Mouse (Mus musculus): ENCODE results near the gene Gypa. TPM values are rescaled to one million over a fixed set of nuclear protein-coding genes. Genes with fewer than 3 reads are reported as not detected.

The Gypa gene
- total RNA-seq (2021) (not detected), polyA plus RNA-seq (2012; rRNA removed) (not detected in 2 replicates)
- long read RNA-seq, result 0 reads

DNA sequence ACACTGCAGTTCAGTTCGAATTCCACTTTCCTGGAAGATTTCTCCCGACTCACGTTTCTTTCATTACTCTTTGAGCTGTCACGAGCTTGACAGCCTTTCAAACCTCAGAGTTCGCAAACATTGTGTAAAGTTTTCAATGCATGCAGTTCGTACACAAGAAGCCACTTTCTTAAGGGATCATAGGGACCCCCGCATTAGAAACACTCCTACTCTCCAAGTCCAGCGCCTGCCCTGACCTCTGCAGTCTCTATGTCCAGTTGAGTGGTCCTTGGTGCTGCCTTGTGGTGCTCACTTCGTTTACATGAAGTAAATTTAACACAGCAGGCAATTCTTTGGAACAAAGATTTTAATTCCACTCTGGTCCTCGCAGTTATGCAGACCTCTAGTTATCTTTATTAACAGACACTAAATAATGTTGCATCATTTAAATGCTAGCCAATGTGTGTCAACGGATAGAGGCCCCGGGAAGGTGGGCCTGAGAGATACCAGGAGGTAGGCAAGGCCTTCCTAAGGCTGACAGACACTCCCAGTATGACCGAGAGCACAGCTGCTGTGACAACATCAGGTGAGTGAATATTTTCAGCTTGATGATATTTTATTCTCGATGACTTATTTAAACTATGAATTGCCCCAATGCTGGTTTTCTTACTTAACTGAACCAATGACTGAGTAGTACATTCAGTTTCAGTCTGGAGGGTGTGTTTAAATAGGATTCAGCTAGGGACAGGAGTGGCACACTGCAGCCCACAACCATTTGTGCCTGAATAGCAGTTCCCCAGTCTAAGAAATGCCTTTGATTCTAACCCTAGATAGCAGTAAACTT lies at the start of gene Gypa:
TSS of gene Gypa (plus strand) at position 259 of the 823 bp plus-strand sequence.
- DNase-seq, result no peak

DNA sequence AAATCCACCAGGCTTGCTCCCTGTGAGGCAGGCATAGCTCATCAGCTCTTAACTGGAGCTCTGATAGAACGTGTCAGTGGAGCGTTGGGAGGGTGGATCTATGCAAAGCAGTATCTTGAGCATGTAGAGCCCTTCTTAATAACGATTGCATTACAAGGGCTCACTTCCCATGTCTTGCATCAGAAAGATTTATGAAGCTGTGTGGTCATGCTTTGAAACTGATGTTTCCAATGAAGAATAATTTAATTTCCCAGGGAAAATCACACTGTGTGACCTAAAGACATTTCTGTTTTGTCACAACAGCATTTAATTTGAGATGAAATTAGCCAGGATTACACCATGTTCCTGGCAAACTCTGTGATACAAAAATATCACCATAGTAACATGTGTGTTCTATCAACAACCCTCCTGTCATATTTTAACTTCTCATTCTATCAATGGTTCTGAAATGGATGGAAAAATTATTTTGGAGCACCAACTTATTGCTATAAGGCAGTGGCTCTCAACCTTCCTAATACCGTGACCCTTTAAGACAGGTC lies 49.0 kb upstream of the Gypa start:
- peak; percentile 11 for DNase-seq

DNA sequence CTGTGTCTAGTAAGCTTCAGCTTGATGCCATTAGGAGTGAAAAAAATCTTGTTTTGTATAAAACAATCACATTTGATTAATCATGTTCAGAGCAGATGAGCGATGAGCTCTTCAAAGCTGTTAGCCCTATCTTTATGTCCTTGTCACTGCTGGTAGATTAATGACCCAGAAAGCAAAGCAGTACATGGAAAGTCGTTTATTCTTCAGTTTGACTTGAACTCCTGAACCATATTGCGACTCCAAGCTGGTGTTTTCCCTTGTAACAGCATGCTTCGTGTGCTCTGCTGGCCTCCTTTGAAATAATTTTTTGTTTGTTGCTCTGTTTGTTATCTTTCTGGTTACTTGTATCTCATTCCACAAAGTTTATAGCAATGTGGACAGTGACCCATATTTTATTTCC lies 46.4 kb upstream of the Gypa start:
- DNase-seq, result no peak

DNA sequence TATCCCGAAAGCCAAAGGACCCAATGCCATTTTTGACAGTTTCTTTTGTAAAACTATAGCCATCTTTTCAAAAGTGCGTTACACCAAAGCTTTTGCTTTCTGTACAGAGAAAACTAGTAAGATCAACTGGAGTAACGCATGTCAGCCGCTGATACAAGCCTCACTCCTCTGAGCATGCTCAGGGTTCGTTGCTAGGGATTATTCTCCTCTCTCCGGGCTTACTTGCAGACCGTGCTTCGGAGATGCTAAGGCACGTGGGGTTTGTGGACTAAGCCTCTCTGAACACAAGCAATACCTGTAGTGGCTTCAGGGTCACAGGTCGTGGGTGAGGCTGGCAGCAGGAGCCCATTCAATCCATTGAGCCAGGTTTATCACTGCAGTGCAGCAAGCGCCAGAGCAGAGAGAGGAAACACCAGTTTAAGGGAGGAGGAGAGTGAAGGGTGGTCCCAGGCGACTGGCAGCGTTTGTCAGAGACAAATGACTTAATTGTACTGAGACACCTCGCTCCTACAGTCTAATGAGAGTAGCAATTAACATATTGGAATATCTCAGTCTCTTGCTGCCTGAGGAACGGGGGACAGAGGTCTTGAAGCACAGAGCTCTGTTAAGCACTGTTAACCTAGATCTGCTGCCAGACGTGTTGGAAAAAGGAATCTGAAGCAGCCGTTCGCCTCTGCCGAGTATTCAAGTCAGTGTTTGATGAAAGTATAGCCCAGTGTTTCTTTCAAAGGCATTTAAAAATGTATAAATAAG lies 41.5 kb upstream of the Gypa start:
- DNase-seq, result no peak

DNA sequence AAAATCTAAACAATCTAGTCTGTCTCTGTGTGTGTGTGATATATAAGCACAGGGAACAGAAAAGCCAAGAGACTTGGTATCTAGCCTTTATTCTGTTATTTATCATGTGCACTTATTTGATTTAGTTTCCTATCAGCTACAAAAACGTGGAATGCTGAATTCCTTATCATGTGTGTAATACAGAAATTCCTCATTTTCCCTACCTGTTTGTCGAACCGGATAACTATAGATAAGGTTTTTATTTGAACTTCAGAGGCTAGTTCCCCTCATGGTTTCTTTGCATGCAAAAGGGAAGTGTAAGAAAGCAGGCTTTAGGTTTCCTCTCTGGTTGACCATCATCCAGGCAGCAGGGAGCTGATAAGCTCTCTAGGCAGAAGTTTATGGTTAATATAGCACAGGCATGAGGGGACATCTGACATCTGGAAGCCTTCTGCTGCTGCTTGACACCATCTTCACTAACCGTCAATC lies 30.1 kb upstream of the Gypa start:
- DNase-seq, result no peak

DNA sequence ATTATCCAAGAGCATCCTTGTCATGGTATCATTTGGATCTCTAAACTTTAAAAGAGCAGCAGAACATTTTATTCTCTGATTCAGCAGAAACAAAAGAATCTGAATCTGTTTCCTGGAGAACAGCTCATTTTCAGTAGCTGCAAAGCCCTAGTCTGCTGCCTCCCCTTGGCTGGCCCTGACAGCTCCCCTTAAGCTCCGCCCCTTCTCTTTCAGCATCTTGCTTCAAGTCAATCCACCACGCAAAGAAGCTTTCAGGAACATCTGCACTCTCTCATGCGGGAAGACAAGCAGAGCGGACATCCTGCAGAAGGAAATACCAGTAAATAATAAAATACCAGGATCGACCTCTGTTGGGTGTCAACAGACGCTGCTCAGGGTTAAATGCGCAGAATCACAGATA lies 18.6 kb upstream of the Gypa start:
- DNase-seq, result no peak

DNA sequence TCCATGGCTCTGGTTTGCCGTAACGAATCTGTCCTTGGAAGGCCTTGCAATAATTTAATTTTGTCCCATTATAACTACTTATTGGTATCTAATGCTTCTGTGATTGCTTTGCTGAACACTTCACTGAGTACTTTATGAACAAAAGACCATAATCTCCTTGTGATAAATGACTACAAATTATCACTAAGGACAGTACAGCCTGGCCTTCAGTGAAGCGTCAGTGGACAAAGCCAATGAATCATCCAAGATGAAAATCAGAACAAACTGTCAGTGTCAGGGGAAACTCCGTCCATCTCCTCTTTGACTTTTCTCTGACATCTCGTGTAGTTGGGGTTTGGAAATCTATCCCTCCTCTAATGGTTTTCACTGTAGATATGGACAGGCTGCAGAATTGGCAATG lies 15.4 kb upstream of the Gypa start:
- DNase-seq, result peak; percentile 50

DNA sequence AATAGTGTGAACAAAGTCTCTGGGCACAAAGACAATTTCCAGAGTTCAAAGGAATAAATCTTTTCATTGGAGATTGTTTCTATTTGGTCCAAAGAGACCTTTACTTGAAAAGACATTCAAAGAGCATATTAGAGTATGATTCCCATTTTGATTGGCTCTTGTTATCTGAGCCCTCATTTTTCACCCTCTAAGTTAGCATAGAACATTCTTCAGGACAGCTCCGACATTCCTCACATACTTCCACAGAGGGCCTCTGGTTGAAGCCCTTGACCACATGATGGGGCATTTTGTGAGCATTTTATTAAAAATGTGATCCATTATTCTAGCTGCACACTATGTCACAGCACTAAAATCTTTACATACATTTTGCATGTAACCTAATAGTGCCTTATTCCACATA lies 14.5 kb upstream of the Gypa start:
- DNase-seq, result no peak

DNA sequence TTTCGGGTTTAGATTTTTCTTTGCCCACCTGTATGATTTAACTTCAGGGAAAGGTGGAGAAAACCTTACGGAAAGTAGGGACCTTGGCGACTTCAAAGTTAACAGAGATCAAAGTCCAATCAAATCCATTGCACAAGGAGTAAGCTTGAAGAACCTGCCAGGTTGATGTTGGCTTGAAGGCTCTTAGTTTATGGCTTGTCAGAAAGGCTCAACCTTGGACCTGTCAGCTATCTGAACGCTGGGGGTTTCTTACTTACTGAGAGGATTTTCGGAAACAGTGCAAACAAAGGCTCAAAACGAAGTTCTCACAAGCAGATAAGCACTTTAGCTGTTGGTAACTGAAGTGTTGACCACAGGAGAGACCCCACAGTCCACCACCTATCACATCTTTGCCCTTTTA lies 11.4 kb upstream of the Gypa start:
- no peak for DNase-seq

DNA sequence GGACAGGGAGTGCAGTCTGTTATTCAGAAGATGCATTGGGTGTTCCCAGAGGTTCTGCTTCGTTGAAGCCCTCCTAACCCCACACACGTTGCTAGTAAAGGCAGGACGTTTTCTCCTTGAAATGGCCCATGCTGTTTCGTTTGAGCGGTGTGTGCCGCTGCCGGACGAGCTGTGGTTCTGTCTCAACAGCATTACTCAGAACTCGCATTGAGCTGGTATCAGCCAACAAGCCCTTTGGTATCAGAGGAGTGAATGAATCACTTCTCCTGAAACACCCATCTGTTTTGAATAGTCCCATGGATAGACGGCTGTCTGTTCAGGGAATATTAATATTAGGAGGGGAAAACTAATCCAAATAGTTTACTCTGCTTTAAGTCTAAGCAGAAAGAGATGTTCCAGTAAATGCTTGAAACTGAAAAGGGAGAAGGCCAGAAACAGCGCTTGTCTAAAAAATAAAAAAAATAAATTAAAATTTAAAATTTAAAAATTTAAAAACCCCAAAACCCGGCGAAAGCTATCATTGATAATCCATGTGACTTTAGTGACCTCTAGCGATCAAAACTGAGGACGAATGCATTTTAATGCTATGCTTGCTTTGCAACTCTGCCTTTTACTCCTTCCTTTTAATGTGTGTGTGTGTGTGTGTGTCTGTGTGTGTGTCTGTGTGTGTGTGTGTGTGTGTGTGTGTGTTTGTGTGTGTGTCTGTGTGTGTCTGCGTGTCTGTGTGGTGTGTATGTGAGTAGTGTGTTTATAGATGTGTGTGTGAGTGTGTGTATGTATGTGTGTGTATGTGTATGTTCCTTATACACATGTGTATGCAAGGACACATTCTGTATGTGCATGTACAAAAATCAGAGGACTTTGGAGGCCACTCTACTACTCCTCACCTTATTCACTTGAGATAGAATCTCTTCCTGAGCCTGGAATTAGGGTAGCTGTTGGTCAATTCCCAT lies 10.5 kb upstream of the Gypa start:
- DNase-seq, result peak; percentile 45

DNA sequence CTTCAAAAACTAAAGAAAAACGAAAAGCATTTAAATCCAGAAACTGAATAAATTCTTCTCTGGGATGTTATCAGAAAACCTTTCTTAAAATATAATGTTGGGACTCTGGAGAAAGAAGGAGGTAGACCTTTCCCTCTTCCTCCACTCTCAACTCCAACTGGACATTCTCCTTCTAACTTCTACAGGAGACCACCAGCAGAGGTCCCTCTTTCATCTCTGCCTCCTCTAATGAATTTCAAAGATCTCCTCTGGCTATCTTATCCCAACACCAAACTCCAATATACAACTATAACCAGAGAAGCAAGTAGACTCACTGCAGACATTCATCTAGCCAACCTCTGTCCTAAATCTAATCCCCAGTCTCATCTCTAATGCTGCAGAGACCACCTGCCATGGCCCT lies 2.0 kb upstream of the Gypa start:
- no peak for DNase-seq

DNA sequence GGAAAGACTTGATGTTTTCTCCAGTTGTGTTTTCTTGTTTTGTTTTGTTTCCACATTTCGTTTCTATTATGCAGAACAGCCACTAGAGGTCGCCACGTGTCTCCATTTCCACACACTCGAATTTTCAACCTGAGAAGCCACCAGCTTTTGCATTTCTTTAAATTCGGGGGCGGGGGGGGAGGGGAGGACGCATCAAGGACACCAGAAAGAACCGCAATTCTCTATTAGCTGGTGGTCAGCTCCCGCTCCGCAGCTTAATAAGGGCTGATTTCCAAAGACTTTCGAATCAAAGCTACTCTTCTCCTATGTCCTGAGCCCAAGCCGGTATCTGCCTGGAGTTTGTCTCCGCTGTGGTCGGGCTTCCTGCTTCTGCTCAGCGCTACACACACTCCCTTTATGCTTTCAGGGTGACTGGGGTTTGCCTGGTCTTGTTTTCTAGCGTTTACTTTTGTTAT lies 567 bp upstream of the Gypa start:
- peak; percentile 65 for DNase-seq

DNA sequence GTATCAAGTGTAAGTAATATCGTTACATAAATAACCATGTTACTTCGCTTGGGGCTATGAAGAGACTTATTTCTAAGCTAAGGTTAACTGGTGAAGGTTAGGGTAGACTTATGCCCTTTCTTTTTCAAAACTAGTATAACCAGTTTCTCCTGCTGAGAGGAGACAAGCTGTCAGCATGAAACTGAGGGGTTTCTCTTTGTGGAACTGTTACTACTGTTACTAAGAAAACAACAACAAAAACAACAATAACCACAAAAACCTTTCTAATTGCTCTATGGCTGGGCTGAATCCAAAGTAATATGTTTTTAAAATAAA lies 722 bp downstream of the Gypa start:
- DNase-seq, result no peak

DNA sequence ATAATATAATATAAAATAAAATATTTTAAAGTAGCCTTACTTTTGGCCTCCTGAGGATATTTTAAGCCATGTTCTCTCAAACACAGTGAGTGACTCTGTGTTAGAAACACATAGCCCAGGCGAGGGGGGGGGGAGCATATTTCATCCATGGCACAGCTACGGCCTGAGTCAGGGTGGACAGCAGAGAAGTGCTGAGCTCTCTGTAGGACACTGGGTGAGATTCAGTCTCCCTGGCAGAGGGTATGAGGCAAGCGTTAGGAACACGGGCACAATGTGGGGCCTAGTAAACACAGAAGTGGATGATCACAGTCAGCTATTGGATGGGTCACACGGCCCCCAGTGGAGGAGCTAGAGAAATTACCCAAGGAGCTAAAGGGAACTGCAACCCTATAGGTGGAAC lies 1.2 kb downstream of the Gypa start:
- DNase-seq, result no peak

DNA sequence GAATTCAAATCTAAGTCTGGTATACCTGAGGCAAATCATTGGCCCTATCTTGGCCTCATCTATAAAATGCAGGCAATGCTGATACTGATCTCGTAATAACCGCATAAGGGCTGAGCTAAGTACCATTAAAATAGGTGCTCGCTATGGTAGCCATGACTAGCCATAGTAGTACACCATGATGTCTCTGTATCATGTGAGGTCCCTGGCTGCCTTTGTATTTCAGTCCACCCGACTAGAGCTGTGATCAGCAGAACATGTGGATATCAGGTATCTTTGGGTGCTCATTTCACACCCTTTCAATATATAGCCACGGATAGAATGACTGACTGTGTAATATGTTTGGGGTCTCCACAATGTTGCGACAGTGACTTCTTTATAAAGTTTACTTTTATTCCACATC lies 1.9 kb downstream of the Gypa start:
- no peak for DNase-seq

DNA sequence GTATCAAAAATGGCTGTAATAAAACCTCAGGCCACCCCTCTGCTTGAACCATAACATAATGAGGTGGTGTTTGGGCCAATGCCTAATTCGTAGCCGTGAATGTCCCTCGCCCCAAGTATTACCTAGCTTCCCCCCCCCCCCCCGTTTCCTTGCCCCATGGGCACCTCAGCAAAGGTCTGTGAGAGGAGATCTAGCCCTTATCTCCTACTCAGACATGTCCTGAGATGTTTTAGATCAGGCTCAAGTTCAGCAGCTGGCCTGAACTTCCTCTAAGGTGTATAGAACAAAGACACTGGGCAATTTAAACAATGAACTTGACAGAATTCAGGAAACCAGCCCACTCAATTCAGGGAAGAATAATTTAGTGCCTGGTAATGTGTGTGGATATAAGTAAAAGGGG lies 3.7 kb downstream of the Gypa start:
- no peak for DNase-seq

DNA sequence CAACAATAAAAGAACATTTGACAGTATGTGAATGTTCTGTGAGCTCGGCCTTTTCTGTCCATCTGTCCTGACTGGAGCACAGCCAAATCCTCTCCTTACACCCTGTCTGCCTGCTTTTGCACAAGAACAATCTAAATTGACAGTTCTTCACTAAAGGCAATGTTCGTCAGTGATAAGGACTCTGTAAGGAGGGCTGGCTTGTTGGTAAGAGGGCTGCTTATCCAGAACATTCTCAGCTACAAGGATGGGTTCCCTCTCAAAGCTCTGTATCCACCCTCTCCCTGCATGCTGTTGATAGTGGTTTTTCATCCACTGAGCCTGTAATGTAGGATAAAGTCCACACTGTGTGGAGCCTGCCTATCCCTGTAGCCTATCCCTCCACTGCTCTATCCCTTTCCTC lies 6.7 kb downstream of the Gypa start:
- DNase-seq, result no peak

DNA sequence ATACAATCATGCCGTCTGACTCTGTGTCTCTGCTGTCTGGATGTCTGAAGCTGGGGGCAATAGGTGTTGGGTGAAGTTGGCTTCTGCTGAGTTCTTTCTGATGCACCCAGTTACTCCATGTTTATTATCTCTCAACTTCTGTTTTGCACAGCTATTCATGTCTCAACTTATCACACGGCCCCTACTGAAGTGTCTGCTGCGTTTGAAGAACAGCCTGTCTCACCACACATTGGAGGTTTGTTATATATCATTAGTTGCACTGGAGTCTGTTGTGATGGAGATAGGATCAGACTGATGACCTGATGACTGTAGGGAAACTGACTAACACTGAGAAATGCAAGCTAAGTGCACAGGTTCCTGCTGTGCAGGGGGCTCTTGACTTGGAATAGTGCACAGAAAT lies 7.2 kb downstream of the Gypa start:
- DNase-seq, result no peak

DNA sequence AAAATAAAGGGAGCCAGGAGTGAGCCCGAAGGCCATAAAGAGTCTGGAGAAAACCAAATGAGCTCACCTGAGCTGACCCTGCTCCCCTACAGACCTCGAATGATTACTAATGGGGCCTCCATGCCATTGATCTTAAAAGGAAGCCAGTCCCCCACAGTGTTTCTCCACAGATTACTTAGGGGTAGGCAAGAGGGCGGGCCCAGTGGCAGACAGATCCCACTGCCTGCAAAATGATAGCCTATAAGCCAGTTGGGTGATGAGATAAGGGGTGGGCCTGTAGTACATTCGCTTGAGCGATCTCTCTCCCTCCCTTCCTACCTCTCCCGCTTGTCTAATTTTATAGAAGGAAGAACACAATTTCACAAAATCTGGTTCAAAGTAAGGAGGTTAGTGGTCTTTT lies 7.7 kb downstream of the Gypa start:
- no peak for DNase-seq

DNA sequence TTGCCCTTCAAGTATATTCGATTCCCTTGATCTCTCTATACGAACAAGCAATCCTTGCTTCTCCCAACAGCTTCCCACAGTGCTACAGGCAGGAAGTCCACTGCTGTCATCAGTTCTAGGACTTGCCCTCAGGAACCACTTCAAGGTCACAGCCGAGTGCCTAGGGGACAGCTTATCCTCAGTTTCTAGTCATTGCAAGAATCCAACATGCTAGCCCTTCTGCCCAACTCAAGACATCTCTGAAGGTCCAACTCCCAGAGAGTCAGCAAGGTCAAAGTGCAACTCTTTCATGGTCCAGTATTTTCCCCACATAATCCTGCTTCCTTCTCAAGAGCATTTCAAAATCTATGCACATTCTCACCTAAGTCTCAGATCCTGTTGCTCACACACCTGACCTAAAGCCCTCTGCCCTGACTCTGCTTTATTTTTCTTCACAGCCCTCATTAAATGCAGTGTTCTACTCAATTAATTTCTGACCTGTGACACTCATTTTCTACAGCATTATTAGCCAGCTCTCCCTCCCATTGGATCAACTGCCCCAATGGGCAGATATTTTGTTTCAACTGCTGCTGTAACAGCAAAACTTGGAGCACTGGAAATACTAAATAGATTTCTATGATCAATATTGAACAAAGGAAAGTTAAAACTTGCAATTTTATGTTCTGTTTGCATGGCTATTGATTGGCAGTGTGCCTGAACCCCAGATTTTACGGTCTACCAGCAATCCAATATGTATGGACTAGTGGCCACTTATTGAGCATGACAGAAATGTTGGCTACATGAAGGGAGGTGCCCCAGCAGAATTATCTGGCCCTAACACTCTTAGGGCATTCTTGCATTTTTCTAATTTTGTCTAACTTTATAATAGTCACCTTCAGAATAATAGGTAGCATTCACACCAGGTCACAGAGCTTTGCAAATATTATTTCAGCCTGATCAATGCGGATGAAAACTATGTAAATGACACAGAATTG lies 33.1 kb downstream of the Gypa start:
- DNase-seq, result no peak

DNA sequence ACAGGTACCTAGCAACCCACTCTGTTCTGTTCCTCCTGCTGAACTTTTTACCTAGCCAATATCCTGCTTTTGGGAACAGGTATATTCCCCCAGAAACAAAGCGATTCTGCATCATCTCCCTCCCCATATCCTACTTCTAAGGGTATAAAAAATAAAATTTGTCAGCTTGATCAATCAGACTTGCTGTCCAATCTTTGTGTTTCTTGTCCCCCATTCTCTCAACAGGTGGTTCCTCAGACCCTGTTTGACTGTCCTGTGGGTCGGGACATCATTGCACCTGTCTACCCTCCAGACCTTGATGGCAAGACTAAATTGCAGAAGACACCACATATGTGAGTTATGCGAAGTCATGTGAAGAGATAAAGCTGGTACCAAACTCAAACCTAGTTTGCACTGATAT lies 48.3 kb downstream of the Gypa start:
- DNase-seq, result no peak
